Mouse (Mus musculus) layer of hippocampus, adult 9-10 months (tissue): ENCODE measurements around the gene Myrf.

Source experiments
- DNase-seq: peaks from one replicate; pipeline ENCODE4 v3.0.0; 2022; ENCODE audit warnings: low spot score

Myrf gene

GRCm38 (mm10) chr19:10240654-10241305 is at the start of gene Myrf:
Myrf (minus strand) TSS chr19:10240748.
- no peak for DNase-seq

- no peak for DNase-seq
Observed at GRCm38 (mm10) chr19:10289609-10290150, 49.1 kb upstream of the Myrf start.

GRCm38 (mm10) chr19:10288125-10289040 is 47.8 kb upstream of the Myrf start:
- DNase-seq: no peak

- no peak for DNase-seq
Observed at GRCm38 (mm10) chr19:10286458-10286872, 45.9 kb upstream of the Myrf start.

- no peak for DNase-seq
Observed at GRCm38 (mm10) chr19:10280771-10281540, 40.4 kb upstream of the Myrf start.

- no peak for DNase-seq
Observed at GRCm38 (mm10) chr19:10279668-10280067, 39.1 kb upstream of the Myrf start.

DNA sequence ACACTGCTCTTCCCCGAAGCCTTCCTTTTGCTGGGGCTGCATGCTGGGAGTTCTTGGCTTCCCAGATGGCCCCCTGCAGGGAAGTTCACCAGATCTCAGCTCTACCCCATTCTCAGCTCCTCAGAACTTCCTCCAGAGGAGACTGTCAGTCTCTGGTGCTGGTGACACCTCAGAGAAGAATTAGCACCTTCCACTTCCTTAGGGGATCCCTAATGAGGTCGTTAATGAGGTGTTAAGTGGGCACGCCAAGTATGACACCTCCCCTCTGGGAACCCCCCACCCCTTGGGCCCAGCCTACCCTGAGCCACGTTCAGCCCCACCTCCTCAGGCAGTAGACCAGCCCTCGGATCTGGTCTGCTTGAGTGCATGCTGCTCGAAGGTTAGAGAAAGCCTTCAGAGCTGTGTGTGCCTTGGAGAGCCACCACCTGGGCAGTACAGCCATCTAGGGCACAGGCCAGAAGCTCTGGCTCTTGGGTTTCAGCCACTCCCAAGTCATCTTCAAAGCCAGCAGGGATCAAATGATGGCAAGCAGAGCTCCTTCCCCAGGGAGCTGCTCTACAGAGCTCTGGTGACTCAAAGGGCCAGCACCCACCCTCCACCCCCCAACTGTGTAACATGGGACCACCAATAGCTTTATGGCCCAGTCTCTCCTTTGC is 38.2 kb upstream of the Myrf start:
- no peak for DNase-seq

DNA sequence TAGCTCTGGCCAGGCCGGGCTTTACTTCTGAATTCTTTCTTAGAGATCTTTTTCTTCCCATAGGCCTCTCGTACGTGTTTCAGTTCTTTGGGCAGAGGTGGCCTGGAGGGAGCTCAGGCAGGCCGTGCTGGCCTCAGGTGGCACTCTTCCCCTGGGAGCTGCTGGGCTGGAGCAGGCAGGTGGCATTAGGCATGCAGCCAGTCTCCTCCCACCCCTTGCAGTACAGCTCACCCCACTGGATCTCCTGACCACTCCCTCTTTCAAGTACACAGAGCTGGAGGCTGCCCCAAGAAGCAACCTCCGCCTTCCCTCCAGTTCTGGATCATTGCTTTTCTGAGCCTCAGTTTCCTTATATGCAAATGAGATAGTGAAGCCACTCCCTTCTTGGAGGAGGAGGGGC is 37.2 kb upstream of the Myrf start:
- no peak for DNase-seq

DNA sequence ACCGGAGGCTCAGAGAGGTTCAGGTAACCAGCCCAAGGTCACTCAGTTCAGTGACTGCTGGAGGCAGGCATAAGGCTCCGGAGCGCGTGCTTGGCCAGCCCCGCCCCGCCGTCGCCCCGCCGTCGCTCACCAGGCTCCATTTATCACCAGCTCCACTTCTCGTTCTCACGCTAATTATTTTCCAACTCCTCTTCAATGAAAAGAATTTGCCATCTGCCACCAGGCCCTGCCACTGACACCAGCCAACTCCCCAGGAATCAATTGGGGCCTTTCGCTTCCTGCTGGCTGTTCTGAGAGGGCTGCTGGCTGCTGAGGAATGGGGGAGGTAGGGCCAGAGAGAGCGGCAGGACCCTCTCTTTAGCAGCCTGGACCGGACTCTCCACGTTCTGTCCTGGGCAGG is 36.8 kb upstream of the Myrf start:
- DNase-seq: no peak

DNA sequence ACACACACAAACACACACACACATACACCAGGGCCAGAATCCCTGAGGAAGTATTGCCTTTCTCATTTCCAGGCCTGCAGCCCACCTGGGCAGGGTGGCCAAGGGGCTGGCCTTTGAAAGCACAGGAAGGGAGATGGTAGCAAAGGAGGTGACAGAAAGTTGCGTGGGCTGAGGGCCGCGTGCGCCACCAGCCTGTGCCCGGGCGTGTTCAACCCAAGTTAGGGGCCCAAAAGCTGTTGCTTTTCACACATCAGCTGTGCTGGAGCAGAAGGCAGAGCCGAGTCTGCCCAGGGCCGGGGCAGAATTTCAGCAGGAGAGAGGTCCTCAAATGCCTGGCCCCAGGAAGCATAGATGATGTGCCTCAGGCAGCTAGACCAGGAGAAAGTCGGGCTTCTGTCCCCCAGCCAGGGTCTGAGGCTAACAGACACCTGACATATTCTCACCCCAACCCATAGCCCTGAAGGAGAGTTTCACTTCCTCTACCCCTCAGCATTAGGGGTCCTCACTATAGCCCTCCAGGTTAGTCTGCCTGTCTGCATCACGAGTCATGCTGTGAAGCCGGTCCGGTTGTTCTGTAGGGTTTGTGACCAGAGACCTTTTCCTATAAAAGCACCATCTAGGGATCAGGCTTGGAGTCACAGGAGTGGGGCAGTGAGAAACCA is 36.1 kb upstream of the Myrf start:
- no peak for DNase-seq

DNA sequence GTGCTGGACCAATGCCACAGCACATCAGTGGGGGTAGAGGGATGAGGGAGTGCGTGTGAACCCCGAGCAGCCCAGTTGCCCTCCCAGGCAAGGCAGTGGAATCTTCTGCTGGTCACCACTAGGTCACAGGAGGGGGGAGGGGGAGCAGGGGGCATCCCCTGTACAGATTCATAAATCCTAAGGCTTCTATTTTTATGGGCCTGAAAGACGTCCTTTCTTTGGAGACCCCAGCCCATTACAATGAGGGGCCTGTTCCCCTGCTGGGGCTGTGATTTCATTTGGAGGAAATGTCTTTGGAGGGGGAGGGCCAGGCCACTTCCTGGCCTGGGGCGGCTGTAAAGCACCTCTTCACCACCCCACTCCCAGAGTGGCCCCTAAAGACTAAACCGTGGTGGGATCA is 33.5 kb upstream of the Myrf start:
- DNase-seq: no peak

GRCm38 (mm10) chr19:10272746-10273145 is 32.2 kb upstream of the Myrf start:
- DNase-seq: no peak

DNA sequence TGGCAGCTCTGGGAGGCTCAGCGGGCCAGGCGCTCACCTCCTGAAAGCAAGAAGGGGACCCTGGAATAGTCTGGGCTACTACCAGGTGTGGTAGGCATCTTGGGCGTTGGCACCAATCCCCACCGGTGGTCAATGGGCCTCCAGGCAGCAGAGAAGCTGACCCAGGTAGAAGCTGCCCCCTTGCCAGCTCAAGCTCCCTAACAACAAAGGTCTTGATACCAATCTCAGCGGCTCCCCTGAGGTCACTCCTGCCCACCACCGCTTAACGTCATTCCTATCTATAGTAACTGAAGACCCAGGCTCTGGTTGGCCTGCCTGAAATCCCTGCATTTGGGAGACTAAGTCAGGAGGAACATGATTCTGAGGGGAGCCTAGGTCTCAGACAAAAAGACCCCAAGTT is 31.0 kb upstream of the Myrf start:
- no peak for DNase-seq

DNA sequence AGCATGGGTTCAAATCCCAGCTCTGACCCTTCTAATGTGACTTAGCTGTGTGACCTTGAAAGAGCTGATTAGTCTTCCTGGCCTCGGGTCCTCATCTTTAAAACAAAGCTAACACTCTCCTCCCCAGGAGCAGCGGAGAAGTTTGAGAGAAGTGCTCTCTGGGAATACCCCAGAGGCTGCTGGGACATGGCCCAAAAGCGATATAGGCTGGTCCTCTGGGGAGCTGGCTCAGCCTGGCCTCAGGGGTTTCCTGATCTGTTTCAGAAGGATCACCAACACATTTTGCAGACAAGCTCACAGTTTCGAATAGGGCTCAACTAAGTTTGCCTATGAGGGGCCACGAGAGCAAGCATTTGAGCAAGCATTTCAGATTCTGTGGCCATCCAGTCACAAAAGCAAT is 29.8 kb upstream of the Myrf start:
- no peak for DNase-seq

- DNase-seq: no peak
Observed at GRCm38 (mm10) chr19:10268851-10269250, 28.3 kb upstream of the Myrf start.

DNA sequence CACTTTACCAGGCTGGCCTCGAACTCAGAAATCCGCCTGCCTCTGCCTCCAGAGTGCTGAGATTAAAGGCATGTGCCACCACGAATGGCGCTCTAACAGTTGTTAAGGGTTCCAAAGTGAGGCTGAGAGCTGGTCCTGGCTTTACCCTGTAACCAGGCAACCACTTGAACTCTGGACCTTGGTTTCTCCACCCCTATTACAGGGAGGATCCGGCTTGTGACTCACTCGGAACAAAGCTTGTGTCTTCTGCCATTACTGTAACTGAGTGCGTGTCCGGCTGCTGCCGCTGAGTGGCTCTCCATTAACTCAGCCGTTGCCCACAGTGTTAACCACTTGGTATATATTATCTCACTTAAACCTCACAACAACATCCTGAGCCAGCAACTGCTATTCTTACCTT is 27.4 kb upstream of the Myrf start:
- no peak for DNase-seq

DNA sequence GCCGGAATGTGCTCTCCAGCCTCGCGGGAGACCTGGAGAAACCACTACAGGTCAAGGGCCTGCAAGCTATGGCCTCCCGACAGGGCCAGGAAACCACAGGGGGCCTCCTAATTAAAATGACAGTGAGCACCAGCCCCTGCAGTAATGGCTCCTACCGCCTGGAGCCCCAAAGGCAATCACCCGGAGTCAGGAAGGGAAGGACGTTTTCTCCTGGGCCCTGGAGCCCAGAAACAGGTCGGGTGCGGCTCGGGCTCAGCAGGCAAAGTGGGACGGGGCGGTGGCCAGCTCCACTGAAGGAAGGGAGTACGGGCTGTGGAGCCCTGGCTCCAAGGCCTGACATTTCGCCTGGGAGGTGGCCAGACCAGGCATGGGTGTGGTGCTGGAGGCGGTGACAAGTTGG is 26.5 kb upstream of the Myrf start:
- DNase-seq: no peak

GRCm38 (mm10) chr19:10266196-10266850 is 25.8 kb upstream of the Myrf start:
- no peak for DNase-seq

DNA sequence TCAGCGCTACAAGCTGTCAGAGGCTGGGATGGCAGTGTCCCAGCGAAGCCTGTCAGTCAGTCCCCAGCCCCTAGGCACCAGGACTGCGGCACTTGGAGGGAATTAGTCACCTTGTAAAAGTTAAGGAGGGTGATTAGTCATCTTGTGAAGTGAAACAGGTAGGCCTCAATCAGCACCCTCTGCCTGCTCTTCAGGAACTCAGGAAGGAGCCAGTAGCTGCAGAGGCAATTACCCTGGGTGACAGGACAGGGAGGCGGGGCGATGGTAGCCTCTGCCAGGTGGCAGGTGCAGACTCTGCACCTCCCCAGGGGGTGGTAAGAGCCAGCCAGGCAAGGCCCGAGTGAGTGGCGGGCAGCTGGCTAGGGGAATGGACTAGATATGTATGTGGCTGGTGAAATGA is 20.8 kb upstream of the Myrf start:
- no peak for DNase-seq

DNA sequence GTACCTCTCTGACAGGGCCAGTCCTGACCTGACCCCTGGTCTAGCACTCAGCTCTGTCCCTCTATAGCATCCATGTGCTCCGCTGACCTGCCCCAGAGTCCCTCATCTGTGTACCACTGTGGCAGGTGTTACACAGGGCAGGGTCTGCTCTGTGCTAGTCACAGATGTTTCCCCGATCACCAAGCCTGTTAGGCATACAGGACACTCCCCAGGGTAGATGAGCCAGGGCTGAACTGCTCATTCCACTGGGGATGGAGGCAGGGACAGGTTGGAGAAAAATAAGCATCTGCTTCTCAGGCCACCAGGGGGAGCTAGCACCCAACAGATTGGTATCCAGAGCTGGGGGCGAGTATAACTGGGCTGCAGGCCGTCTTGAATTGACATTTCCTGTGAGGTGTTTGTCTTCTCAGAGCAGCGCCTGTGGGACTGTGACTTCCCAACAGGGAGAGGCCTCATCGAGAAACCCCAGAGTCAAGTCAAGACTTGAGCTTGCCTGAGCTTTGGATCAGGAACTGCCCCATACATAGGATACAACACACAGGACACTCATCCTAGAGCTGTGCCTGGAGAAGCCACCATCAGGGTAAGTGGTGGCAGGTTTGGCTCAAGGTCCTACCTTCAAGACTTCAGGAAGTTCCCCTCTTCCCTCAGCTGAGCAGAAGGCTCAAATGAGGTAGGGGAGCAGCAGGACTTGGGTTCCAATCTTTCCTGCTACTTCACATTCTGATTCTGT is 17.9 kb upstream of the Myrf start:
- no peak for DNase-seq
